Mouse (Mus musculus): ENCODE measurements around the gene Gpr61.

Gpr61 gene

GRCm38 (mm10) chr3:108174672-108175531, 20.2 kb upstream of the Gpr61 start:
- peak; percentile 61 for DNase-seq

- no peak for DNase-seq
These were observed 14.5 kb upstream of the Gpr61 start for GRCm38 (mm10) chr3:108169199-108169598.

GRCm38 (mm10) chr3:108167499-108167898, 12.8 kb upstream of the Gpr61 start:
- DNase-seq, result no peak

DNA sequence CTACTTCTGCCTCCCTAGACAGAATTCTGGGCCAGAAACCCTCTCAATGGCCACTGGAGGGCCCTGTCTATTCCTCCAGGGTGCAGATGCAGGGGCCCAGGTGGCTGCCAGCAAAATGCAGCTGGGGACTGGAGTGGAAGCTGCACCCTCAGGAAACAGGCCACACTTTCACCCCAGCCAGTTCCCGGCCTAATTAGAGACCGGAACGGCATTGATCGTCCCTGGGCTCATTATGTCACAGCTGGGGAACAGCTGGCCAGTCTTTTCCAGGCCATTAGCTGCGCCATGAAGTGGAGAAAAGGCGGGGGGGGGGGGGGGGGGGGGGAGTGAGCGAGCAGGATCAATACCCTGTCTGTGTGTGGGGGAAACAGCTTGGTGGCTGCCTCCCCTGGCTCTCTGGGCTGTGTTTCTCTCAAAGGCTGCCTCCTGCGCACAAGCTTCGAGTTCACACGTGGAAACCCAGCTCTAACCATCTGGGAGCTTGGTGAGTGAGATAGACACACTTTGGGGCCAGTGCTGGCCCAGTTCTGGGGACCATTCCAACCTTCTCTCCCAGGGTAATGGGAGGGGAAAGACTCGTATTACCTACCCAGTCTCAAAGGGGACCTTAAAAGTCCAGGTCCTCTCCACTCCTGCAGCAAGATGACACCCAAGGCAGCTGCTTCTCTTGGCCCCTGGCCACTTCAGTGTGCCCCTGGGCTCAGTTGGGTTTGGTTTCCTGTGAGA, 12.0 kb upstream of the Gpr61 start:
- DNase-seq, result peak; percentile 30

- DNase-seq, result no peak
These were observed 11.0 kb upstream of the Gpr61 start for GRCm38 (mm10) chr3:108165532-108166315.

- DNase-seq, result peak; percentile 79
These were observed 10.1 kb upstream of the Gpr61 start for GRCm38 (mm10) chr3:108164807-108165206.

- no peak for DNase-seq
These were observed 9.4 kb upstream of the Gpr61 start for GRCm38 (mm10) chr3:108164091-108164490.

DNA sequence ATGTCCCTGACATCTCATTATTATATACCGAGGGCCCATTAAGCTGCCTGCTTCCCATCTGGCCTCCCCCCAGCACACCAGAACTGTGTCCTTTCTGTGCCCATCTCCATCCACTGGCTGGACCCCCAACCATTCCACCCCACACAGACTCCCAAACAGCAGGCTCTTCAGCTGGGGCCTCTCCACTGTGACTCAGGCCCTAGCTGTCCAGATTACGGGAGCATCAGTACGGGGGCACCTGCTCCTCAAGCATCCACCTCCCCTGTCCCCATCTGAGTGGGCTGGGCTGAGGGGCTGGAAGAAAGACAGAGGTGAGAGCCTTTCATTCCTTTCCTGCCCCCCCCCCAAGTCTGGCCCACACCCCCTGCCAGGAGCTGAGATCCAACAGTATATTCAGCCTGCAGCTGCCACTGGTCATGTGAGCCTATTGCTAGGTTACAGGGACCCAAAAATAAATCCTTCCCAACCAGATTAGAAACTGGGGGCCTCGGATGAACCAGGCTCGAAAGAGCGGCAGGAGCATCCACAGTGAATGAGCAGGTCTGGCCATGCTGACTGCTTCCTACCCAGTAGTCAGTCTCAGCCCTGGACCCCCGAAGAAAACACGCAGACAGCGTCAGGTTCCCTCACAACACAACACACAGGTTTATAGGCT, 3.8 kb upstream of the Gpr61 start:
- DNase-seq, result no peak

GRCm38 (mm10) chr3:108152290-108152689, 2.4 kb downstream of the Gpr61 start:
- DNase-seq, result no peak

DNA sequence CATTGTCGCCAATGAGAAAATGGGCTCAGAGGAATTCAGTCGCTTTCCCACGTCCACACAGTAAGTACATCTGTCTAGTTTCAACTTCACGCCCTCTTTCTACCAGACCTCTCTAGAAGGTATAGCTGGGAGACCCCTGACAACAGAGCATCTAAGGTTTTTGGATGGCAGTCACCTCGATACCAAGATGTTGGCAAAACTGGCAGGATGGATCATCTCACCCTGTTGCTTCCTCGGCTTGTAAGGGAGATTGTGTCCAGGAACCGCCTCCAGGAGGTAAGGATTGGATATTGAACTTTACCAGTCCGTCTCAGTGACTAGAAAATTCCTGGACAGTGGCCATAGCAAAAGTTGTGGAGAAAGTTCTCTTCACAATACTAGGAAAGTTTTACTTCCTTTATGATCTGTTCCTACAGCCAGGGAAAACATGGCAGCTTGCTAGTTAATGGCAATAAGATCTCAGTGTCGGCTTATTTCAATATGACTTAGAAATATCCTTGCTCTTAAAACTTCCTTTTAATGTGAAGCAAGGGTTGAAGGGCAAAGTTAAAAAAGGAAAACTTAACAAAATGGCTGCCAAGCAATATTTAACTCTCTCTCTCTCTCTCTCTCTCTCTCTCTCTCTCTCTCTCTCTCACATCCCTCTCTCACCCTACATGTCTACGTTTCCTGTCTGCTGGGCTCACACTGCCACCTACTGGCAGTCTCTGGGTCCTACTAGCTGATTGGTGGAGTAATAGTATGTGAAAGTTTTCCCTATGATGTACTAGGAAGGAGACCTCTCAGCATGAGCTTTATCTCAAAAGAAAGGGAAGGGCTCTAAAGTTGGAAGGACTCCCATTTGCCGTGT, 7.1 kb downstream of the Gpr61 start:
- peak; percentile 79 for DNase-seq

GRCm38 (mm10) chr3:108146671-108147070, 8.0 kb downstream of the Gpr61 start:
- DNase-seq, result no peak

DNA sequence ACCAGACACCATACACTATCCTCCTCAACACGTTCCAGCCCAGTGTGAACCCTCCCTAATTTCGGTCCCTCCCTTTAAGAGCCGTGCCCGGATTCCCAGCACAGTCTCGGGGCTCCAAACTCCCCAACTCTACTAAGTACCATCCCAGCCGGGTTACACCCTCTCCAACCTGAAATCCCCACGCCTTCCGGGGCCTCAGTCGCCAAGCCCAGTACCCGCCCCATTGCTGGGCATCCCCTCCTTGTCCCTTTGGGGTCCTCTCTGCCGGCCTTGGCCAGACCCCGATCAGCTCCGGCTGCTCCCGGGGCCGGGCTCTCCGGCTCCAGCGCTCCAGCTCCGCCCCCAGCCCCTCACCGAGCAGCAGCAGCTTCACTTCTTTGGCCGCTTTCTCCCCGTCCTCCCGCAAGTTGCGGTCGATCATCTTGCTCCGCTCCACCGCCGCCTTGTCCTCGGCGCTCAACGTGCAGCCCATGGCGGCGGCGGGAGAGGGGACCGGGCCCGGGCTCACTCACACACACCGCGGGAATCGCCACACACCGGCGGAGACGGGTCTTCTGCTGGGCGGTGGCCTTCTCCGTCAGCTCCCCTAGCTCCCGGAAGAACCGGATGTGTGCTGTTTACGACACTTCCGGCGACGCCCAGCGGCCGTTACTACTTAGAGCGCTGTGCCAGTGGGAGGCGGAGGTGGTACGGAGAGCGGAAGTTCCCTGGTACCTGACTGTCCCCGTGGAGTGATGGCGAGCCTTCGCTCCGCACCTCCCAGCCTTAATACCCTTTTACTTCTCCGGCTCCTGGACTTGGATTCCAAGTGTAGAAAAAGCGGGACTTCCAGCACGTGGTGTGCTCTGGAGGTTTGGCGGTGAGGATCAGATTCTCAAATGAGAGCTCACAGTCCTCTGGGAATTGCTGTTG, 8.9 kb downstream of the Gpr61 start, which contains the start of gene Gnai3:
Gene Gnai3, minus strand, starts transcription at position 613 of the 912 bp plus-strand sequence.
- DNase-seq, result peak; percentile 89

DNA sequence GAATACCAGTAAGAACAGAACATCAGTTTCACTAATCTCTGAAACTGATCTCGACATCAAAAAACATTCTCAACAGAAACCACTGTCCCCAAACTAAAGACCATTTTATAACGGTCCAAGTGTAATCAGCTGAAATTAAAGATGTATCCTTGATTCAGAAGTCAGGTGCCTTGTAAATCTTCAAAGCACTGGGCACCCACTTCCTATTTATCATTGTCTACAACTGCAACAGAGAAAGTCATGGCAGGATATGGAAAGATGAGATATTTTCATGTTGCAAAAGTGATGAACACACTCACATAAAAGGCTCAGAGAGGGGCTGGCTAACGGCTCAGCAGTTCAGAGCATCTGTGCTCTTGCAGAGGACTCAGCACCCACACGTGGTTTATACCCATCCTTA, 13.9 kb downstream of the Gpr61 start:
- DNase-seq, result no peak

GRCm38 (mm10) chr3:108139113-108139512, 15.6 kb downstream of the Gpr61 start:
- no peak for DNase-seq

- no peak for DNase-seq
These were observed 20.0 kb downstream of the Gpr61 start for GRCm38 (mm10) chr3:108134701-108135100.

DNA sequence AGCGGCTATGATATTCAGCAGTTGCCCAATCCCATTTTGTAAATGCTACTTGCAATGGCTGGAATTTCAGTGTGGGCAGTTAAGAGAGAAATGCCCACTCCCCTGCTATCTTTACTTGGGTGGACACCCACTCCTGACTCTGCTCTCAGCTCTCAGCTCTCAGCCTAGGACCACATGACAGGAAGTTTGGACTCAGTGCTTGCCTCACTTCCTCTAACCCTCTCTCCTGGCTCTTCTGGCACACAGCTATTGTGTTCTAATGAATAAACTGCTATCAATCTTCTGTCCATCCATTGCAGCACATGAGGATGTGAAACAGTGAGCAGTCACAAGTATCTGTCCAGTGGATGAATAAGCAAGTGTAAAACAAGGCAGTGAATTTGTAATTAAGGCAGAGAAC, 22.2 kb downstream of the Gpr61 start:
- no peak for DNase-seq

GRCm38 (mm10) chr3:108131821-108132220, 22.9 kb downstream of the Gpr61 start:
- no peak for DNase-seq

DNA sequence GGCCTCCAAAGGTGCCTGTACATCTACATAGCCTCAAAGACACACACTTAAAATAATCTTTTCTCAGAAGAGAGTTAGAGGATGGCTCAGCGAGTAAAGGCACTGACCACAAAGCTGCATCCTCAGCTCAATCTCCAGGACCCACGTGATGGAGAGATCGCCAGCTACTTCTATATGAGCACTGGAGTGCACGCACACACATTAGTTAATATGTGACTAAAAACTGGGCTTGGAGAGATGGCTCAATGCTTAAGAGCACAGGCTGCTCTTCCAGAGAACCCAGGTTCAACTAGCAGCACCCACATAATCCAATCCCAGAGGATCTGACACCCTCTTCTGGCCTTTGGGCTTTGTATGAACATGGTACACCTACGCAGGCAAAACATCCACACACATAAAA, 23.5 kb downstream of the Gpr61 start:
- no peak for DNase-seq

DNA sequence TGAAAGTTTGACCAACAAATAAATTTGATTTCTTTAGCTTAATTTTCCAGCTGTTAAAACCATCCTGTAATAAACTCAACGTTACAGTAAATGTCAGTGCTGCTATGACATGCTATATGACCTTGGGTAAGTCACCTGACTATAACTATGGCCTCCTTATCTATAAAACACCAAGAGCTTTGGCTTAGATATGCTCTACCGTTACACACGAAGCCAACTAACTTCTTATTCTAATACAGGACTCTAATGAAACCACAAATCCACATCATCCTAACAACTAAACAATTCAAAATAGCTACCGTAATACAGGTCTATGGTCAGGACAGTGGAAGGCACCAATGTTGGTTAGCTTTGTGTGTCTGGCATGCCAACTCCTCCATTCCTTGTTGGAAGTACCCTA, 24.9 kb downstream of the Gpr61 start:
- DNase-seq, result no peak

DNA sequence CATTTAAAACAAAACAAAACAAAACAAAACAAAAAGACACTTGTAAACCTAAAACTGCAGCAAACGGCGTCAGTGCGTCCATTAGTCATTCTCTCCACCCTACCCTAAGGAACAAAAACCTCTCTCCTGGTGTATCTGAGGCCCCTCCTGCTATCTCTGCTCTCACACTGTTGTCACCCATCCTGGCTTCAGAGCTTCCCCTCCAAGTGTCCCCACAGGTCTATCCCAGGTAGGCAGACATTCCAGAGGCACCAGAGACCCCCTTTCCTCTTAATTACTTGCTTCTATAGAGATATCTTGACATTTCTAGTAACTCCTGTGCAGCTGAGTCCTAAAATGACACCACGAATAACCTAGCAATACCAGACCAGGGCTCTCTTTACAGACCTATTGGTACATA, 25.3 kb downstream of the Gpr61 start:
- DNase-seq, result no peak

DNA sequence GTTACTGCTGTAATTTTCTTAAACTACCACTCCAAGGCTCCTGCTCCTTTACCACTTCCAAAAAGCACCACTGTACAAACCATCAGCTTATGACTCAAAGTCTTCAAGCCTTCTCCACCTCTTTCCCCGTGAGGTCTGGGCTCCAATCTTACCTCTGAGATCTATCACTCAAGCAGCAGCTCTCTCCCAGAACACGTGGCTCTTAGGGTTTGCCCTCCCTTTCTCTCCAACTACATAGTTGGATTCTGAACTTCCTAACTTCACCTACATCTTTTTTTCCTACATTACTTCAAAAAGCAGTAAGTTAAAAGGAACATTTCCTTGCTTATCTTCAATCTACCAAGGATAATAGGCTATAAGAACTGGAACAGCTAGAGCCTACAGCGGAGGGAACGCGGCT, 26.2 kb downstream of the Gpr61 start:
- no peak for DNase-seq
